Mouse (Mus musculus) left cerebral cortex, adult 9 months (tissue): ENCODE measurements around the gene Gm49486.

Experiments used
- DNase-seq, 2 experiments: peaks; one replicate each; pipeline ENCODE4 v3.0.0; 2022; ENCODE audit warnings: low spot score in 2 of 2

The Gm49486 gene

GRCm38 (mm10) chr15:79270317-79271123 lies 41.3 kb downstream of the Gm49486 start:
- DNase-seq = peak in 1 of 2 experiments; percentile 46

GRCm38 (mm10) chr15:79271124-79271746 lies 42.0 kb downstream of the Gm49486 start:
- DNase-seq = no peak

GRCm38 (mm10) chr15:79273020-79273419 lies 43.8 kb downstream of the Gm49486 start:
- no peak for DNase-seq

DNA sequence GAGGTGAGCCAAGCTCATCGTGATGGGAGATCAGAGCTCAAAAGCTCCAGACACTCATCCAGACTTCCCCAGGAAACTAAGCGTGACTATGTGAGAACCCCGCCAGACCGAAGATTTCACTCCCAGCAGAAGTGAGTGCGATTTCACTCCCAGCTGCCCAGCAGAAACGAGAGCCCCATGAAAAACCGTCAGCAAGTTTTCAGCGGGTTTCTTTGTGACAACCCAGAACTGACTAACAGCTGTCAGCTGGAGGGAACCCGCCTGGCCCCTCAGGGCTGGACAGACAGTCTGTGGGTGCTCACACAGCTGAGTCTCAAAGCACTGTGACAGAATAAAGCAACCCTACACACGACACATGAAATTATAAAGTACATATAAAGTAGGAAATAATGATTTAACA lies 48.5 kb downstream of the Gm49486 start:
- no peak for DNase-seq

- no peak for DNase-seq
Measured at GRCm38 (mm10) chr15:79280209-79280608, 51.0 kb downstream of the Gm49486 start.

- DNase-seq = no peak
Measured at GRCm38 (mm10) chr15:79280850-79281249, 51.7 kb downstream of the Gm49486 start.

- DNase-seq = no peak
Measured at GRCm38 (mm10) chr15:79281389-79281788, 52.2 kb downstream of the Gm49486 start.

- DNase-seq = no peak
Measured at GRCm38 (mm10) chr15:79282434-79282833, 53.2 kb downstream of the Gm49486 start.

DNA sequence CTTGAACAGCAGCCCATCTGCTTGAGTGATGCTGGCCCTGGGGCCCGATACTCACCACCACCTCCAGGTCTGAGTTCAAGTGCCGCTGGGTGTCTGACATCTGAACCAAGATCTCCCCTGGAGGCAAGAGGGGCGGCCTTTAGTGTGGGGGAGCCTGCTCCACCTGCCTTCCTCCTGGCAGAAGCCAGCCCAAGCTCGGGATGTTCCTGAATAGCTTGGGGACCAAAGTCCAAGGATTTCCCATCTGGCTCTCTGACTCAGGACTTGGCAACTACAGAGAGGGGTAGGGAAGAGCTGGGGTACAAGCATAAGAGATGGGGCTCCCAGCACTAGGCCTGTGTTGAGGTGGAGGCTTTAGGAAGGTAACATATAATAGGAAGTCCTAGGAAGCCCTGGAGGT lies 54.2 kb downstream of the Gm49486 start:
- DNase-seq = no peak

- DNase-seq = no peak
Measured at GRCm38 (mm10) chr15:79285399-79285798, 56.2 kb downstream of the Gm49486 start, which contains the start of gene Baiap2l2. Gene Baiap2l2 (minus strand): TSS chr15:79285537.

GRCm38 (mm10) chr15:79286141-79286540 lies 57.0 kb downstream of the Gm49486 start:
- no peak for DNase-seq

DNA sequence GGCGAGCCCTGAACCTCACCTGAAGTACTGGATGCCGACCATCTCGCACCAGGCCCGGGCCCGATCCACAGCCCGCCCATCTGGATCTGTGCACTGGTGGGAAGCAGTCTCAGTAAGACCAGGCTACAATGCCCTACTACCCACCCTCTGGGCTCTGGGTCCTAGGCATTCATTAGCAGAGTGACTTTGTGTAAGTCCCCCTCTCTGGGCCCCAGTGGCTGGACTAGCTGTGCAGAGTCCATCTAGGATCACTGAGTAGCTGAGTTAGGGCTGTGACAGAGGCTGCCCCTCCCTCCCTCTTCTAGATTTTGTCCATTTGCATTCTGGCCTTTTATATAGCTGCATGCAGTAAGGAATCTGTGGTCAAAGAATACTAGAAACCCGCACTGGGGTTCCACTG lies 57.9 kb downstream of the Gm49486 start:
- DNase-seq = no peak

DNA sequence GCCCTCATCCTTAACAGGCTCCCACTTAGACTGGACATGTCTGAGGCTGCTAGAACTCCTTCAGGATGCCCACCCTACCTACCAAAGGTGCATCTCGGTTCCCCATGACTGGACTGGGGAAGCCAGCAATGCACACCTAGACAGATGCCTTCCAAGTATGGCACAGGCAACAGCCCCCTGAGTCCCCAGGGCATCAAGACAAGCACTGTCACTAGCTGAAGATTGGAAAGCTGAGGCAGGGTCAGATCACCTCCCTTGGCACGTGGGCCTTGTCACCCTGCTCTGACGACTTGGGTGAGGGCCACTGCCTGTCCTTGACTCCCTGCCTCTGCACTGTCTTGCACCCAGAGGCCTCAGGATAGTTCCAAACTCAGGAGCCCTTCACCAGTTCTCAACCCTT lies 59.2 kb downstream of the Gm49486 start:
- no peak for DNase-seq

DNA sequence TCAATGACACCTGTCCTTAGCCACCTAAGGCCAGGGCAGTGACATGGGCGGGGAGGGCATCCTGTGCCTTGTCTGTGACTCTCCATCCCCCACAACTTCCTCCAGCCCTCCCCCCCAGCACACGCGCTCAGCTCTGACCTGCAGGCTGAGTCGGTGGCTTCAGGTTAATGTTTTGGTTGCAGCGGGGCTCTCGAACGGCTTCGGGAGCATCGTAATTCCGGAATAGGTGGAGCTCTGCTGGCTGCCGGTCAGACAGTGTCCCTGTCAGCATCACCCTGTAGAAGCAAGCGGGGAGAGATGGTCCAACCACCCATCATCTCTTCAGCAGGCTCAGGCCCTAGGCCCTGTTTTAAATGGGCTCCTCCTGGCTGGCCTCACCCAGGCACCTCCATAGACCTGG lies 60.2 kb downstream of the Gm49486 start:
- DNase-seq = no peak

GRCm38 (mm10) chr15:79290340-79290739 lies 61.1 kb downstream of the Gm49486 start:
- DNase-seq = no peak

DNA sequence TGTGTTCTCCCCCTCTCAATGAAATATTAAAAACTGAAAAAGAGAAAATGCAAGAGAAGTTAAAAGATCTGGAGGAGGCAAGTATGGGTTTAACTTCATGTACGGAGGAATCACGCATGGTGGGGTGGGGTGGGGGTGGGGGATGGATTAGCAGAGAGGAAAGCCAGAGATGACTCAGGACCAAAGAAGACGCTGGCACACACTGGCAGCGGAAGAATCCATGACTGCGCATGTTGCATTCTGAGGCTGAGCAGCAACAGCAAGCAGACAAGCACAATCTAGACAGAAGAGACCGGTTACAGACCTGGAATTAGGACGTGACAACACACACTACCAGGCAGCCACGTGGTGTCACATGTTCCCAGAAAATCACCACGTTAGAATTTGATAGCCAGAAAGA lies 63.6 kb downstream of the Gm49486 start:
- no peak for DNase-seq

DNA sequence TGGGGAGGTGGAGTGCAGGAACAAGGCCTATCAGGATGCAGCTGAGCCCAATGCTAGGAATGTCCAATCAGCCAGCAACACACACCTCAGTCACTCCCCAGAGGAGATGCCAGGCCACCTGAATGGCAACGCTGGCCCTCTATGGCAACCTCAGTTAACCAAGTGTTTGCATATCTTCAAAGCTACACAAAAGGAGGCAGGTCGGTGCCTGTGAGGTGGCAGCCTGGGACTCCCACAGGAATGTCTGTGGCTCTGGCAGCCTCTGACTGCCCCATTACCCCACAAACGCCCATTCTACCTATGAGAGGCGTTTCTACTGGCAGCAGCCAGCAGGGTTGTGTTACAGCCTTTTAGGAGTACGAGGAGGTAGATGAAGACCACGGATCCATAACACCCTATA lies 69.4 kb downstream of the Gm49486 start:
- no peak for DNase-seq

DNA sequence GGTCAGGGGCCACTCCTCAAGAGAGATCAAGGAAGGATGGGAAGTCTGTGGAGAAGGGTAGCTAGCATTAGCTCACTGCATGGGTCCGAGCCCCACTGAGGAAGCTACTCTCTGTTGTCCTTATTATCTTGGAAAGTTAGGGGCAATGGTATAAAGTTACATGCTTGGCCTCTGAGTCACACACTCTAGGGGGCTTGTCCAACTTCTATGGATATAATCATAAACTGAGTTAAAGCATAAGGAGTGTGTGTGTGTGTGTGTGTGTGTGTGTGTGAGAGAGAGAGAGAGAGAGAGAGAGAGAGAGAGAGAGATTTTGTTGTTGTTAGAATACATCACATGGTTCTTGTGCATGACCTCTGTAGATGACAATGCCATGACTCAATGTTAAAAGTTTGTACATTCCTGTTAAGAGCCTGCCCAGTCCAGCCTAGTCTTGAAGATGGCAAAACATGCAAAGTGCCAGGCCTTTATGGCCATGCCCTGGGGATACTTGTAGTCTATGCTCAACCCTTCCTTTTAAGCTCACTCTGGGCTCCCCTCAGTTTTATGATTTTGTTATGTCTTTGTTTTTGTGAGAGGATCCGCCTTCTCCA lies 70.5 kb downstream of the Gm49486 start:
- DNase-seq = no peak

- no peak for DNase-seq
Measured at GRCm38 (mm10) chr15:79303725-79304124, 74.5 kb downstream of the Gm49486 start.

GRCm38 (mm10) chr15:79304832-79305231 lies 75.6 kb downstream of the Gm49486 start:
- DNase-seq = no peak

DNA sequence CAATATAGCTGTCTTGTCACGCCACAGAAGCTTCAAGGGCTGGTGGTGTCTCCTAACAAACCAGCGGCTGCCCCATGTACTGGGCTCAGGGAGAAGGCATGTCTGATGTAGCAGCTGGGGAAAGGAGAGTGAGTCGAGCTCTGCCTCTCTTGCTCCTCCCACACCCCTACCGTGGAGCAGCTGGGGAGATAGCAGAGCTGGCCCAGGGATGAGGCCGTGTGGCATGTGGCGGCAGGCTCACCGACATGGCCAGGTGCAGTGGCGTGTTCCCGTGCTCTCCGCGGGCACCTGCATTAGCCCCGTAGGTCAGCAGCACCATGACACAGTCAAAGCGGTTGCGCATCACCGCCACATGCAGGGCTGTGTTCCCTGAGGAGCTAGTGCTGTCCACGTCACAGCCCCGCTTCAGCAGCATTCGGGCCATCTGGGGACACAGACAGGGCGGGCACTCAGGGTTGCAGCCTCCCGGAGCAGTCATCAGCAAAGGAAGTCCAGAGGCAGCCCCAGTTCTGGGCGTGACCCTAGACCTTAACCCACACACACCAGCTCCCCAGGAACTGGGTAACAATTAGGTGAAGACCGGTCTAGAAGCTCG lies 76.9 kb downstream of the Gm49486 start:
- no peak for DNase-seq
